ENCODE assay signal across 10 mouse cellular contexts in the genomic region with DNA sequence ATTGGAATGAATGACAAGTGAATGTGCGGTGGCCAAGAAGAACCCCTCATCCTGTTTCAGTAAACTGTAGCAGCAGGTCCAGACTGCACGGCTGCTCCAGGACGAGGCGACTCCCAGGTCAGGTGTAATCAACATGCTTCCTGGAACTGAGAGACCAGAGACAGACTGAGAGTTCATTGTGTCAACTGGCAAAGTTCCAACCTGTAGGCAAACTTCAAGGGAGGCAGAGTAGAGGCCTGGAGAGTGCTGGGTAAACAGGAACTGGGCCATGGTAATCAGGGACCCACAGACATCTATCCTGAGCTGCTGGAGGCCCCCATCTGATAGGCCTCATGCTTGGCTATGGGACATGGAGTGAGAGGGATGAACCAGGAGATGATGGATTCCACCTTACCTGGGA. TPM values are rescaled to one million over a fixed set of nuclear protein-coding genes. Genes with fewer than 3 reads are reported as not detected.
DNase-seq lines count a peak whose midpoint lies in the region; ATAC-seq and TF ChIP-seq lines count a peak whose summit lies in the region.
"Had no signal": no experiment of that assay in that cellular context is flagged by ENCODE, and none has a peak within 500 bp of the region (broad histone marks: within the 10 kb centered on the region; RNA-seq: fewer than 3 reads in every experiment).

No protein-coding gene starts in this region.

- no peak overlapping the region for H3K9ac ChIP-seq in hindbrain, postnatal 0 days (replicated peaks; ENCODE audit: low read length)
- H3K9ac ChIP-seq in liver, embryonic 13.5 days = peak overlapping the region; percentile 13; the same call in 1 of the 2 replicates

- no peaks in the 10 kb centered on the region for H3K4me1 ChIP-seq in hindbrain, postnatal 0 days (ENCODE audit: insufficient read depth, low read length)
- H3K4me1 ChIP-seq in hindbrain, embryonic 10.5 days (replicated peaks) = peaks cover 9% of the 10 kb centered on the region
- peaks cover 77% of the 10 kb centered on the region for H3K4me1 ChIP-seq in liver, embryonic 13.5 days (replicated peaks)
- H3K4me1 ChIP-seq in small intestine, adult 2 months (ENCODE audit: control insufficient read depth, insufficient read depth, insufficient read length, low read length) = peaks cover 16% of the 10 kb centered on the region; the same call in 1 of the 2 replicates

- H3K27ac ChIP-seq in hindbrain, postnatal 0 days = no peak overlapping the region
- no peak overlapping the region for H3K27ac ChIP-seq in hindbrain, embryonic 10.5 days
- peak overlapping the region; percentile 95 for H3K27ac ChIP-seq in liver, embryonic 13.5 days
- peak overlapping the region; percentile 66 for H3K27ac ChIP-seq in small intestine, adult 2 months (ENCODE audit: insufficient read depth, low read depth, low read length)

- no peak overlapping the region for H3K4me3 ChIP-seq in hindbrain, postnatal 0 days (ENCODE audit: low read length)
- no peak overlapping the region for H3K4me3 ChIP-seq in hindbrain, embryonic 10.5 days
- H3K4me3 ChIP-seq in liver, embryonic 13.5 days (replicated peaks) = no peak overlapping the region
- peak overlapping the region; percentile 5; the same call in 1 of the 2 replicates for H3K4me3 ChIP-seq in small intestine, adult 2 months (ENCODE audit: low read depth, low read length)

- no peak for TF ChIP-seq CTCF in hindbrain, postnatal 0 days (IDR thresholded peaks at IDR 0.05; ENCODE audit: low read depth)
- TF ChIP-seq CTCF in small intestine, adult 2 months (IDR thresholded peaks at IDR 0.05; ENCODE audit: extremely low read depth, insufficient read length, insufficient replicate concordance, low read depth, low read length) = no peak

- DNase-seq in hindbrain, postnatal 0 days (ENCODE audit: low spot score) = no peak
- DNase-seq in hindbrain, embryonic 10.5 days (ENCODE audit: low spot score) = no peak
- DNase-seq in kidney, postnatal 14 days = peak; percentile 27
- no peak for DNase-seq in liver, embryonic 13.5 days
- DNase-seq in thymus, postnatal 4 days = no peak
- DNase-seq in right cerebral cortex, postnatal 10 days (ENCODE audit: low spot score in 2 of 2) = no peak
- DNase-seq: gastrocnemius, postnatal 10 days; right cerebral cortex, postnatal 25 days; thymus, adult 2 months had no signal

- no peaks in the 10 kb centered on the region for H3K9me3 ChIP-seq in hindbrain, postnatal 0 days (ENCODE audit: low read length)
- no peaks in the 10 kb centered on the region for H3K9me3 ChIP-seq in hindbrain, embryonic 10.5 days
- H3K9me3 ChIP-seq in liver, embryonic 13.5 days (replicated peaks) = no peaks in the 10 kb centered on the region

- WGBS in hindbrain, postnatal 0 days = 83% methylated on average over 4 of the region's 4 CpGs
- WGBS in hindbrain, embryonic 10.5 days = 87% methylated on average over 4 of the region's 4 CpGs
- WGBS in liver, embryonic 13.5 days (ENCODE audit: insufficient replicate concordance) = 61% methylated on average over 4 of the region's 4 CpGs
- WGBS in small intestine, adult 2 months = 19% methylated on average over 4 of the region's 4 CpGs

- no peaks in the 10 kb centered on the region for H3K36me3 ChIP-seq in hindbrain, postnatal 0 days (ENCODE audit: insufficient read depth, low read length)
- no peaks in the 10 kb centered on the region for H3K36me3 ChIP-seq in hindbrain, embryonic 10.5 days
- no peaks in the 10 kb centered on the region for H3K36me3 ChIP-seq in liver, embryonic 13.5 days
- H3K36me3 ChIP-seq in small intestine, adult 2 months (ENCODE audit: control insufficient read depth, insufficient read depth, low read length) = no peaks in the 10 kb centered on the region

- no peaks in the 10 kb centered on the region for H3K27me3 ChIP-seq in hindbrain, postnatal 0 days (ENCODE audit: insufficient read depth, low read length)
- no peaks in the 10 kb centered on the region for H3K27me3 ChIP-seq in hindbrain, embryonic 10.5 days (ENCODE audit: insufficient read depth, poor library complexity, severe bottlenecking)
- 0 out of 2 replicates have a peak, but pooled peaks cover 5% of the 10 kb centered on the region for H3K27me3 ChIP-seq in liver, embryonic 13.5 days
- no peaks in the 10 kb centered on the region for H3K27me3 ChIP-seq in small intestine, adult 2 months (ENCODE audit: control insufficient read depth, insufficient read depth, low read length)

- ATAC-seq in hindbrain, postnatal 0 days = peak; percentile 24; the same call in 1 of the 2 replicates
- no peak for ATAC-seq in liver, embryonic 13.5 days (ENCODE audit: low read depth)

- no peak for TF ChIP-seq POLR2A in small intestine, adult 2 months (IDR thresholded peaks at IDR 0.05; ENCODE audit: low read depth, low read length)

- no peak overlapping the region for H3K4me2 ChIP-seq in hindbrain, postnatal 0 days (ENCODE audit: low read depth, low read length)
- no peak overlapping the region for H3K4me2 ChIP-seq in liver, embryonic 13.5 days

RNA-seq across cellular contexts. Expression of gene Elmo1, which starts 57.3 kb away (rescaled TPM):
- total RNA-seq in hindbrain, postnatal 0 days (2014; rRNA removed) = 31.1 and 35.8 TPM in 2 replicates
- 37.4 and 37.5 TPM in 2 replicates for polyA plus RNA-seq in hindbrain, postnatal 0 days (2015; fragmentation: Nextera tagmentation; extraction: Ambion mirVana)
- polyA plus RNA-seq in hindbrain, embryonic 10.5 days (2016; fragmentation: Nextera tagmentation; extraction: Ambion mirVana) = 12.5 and 19.2 TPM in 2 replicates
- polyA plus RNA-seq in liver, embryonic 13.5 days (2015; fragmentation: Nextera tagmentation; extraction: Ambion mirVana) = 3.1 and 4.1 TPM in 2 replicates
- polyA plus RNA-seq in small intestine, adult 2 months (2012; rRNA removed) = 10.7 and 23.8 TPM in 2 replicates

Comparison
In these comparisons a context has a peak if more than half of its experiments do, and no peak if none do; other contexts are left out.
1. H3K27ac ChIP-seq: peak in liver, embryonic 13.5 days (single experiment) and small intestine, adult 2 months (single experiment); none in hindbrain, postnatal 0 days (single experiment) and hindbrain, embryonic 10.5 days (single experiment).